Mouse (Mus musculus): ENCODE measurements around the gene Hif1an.

The Hif1an gene

DNA sequence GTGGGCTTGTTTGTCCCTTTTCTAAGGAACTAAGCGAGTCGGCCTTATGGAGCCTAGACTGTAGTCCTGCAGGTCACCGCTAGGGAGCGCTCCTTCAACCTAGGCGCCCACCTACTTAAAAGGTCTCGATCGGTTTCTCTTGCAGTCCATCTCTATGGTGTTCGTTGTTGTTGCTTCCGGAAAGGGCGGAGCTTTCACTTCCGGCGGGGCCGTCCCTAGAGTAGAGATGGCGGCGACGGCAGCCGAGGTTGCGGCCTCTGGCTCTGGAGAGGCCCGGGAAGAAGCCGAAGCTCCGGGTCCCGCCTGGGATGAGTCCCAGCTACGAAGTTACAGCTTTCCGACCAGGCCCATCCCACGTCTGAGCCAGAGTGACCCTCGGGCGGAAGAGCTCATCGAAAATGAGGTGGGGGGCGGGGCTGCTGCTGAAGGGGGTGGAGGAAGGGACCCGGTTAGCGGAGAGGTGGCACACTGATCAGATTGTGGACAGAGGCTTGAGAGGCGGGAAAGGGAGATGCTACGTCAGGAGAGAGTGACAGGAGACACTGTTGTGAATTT lies at the start of gene Hif1an:
Hif1an (plus strand) TSS at position 199 of the 555 bp plus-strand sequence.
- DNase-seq, result peak; percentile 99

DNA sequence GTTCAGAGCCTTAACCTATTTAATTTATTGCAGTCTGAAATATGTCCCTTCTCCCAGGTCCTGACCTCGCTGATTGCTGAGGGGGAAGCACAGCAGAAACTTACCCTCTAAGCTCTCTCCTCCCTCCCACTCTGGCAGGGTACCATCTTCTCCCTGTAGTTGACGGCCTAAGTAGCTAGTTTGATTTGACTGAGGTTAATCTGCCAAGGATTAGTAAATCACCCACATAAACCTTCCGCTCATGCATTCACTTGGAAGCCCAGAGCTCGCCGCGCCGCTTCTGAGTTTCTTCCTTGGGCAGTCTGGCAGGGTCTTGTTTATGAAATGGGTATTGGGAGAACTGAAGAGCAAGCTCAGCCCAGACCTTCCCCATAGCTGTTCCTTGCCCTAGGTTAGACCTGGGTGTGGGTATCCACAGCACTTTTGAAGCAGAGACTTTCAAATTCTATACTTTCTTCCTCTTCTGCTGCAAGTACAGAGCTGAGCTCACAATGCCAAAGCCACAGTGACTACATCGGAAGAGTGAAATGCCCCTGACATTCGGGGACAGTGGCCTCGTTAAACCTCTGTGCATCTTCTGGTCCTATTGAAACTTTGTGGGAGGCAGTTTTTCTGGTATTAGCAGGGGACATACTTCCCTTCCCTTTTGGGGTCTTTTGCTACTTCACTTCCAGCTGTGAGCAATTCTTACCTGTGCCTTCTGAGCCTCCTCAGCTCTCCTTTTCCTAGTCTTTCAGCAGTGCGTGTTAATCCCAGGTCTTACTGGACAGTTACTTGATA lies 49.4 kb upstream of the Hif1an start:
- DNase-seq, result no peak

DNA sequence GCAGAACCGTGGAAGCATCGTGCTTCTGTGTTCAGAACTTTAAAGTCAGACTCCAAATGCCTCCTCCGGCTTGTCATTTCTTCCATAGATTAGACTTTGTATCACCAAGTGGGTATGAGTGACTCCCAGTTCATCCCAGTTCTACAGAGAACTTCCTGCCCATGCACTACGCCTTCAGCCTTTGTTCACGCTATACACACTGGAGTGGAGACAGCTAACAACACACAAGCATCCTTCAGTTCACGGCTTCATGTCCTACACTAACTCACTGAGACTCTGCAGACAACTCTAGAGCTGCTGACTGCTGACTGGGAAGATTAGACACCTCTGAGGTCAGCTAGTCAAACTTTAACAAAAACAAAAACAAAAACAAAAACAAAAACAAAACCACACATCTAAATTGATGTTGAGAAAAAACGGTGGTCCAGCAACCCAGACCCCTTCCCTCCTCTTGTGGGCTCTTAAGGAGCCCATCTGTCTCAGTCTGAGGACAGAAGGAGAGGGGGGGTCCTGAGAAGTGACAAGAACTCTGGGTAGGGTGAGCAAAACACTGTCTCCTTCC lies 48.6 kb upstream of the Hif1an start:
- no peak for DNase-seq

DNA sequence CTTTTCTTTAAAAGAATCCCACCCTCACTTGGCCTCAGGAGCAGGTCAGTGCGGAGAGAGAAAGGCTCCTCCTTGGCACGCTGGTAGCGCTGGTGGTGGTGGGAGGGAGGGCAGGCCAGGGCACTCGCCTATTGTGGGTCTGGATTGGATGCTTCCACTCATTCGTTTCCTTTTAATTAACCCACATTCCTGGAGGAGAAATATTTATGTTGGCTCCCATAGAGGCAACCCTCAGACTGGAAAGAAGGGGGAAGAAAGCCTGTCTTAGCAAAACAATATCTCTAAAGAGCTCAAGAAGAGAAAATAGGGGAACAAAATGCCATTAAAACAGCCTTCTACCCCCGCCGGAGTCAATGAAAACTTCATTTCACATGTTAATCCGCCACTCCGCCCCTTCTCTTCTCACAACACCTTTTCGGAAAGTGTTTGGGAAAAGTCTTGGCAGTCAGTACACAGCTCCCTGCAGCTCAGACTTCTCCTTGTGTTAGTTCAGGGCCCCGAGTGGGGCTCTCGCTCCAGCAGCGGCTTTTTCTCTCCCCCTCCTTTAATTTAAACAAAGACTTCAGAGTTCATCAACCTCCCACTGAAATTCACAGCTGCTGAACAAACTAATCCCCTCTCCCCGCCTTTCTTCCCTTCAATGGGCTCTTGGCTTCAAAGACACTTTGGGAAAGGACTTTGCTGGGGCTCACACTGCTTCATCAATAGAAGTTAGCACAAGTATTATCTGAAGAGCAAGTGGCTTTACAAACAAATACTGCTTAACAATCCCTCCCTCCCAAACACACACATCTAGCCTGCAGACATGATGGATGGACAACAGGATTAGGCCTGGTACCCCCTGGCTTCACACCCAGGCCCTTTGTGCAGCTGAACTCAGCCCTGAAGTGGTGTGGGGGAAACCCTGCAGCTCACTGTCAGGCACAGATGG lies 47.9 kb upstream of the Hif1an start:
- DNase-seq, result no peak

DNA sequence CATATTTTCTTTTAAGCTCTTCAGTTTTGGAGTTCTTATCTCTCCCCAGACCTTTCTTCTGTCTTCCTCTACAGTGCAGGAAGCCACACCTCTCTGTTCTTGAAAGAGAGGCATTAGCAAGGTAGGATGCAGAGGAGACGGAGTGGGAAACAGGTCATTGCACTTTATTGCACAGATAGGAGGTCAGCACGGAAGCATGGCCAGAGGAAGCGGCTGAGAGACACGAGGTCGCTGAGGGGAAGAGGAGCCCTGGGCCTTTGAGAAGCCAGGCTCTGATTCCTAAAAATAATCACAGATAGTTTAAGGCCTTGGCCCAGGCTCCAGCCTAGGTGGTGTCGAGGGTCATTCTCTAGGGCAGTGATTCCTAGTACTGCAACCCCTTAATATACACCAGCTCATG lies 46.9 kb upstream of the Hif1an start:
- DNase-seq, result no peak

DNA sequence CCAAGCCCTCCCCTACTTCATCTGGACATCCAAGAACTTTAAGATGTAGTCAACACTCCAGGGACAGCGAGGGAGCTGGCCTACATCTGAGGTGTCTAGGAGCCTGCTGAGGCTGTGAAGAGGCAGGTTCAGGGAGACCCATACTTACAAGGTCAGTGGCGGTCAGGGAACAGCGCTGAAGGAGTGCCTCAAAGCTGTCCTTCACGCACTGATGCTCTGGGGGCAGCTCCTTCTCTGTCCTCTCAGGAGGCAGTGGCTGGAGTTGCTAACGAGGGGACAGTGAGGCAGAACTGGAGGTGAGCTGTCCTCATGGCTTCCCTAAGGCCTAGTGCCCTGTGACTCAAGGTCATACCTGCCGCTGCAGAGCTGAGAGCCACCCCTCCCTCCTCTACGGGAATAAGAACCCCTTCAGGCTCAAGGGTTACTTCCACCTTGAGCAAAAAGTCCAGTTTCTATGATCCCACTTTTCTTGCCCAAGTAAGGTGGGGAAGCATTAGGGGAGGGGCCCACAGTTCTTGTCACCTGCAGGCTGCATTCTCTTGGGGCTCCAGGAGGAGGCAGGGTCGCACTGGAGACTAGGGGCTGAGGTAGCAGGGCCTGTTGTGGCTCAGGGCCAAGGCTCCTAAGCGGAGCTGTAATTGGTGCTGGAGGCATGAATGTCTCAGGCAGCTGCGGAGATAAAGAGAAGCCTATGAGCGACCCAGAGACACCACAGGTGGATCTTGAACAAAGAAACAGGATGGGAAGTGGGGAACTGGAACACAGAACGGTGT lies 44.5 kb upstream of the Hif1an start:
- no peak for DNase-seq

DNA sequence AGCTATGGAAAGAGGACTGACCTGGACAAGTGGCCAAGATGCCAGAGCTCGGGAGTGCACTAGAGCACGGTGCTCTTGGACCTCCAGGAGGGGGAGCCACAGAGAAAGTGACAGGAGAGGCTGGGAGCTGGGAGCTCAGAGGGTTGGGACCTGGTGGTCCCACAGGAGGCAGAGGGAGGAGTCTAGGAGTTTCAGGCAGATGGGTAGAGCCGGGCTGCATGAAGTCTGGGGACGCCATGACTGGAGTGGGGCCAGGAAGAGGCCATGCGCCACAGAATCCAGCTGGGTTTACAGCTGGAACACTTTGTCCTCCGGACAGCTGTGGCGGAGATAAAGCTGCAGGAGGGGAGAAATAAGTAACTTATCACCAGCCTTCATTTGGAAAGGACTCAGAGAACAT lies 43.5 kb upstream of the Hif1an start:
- DNase-seq, result peak; percentile 32

DNA sequence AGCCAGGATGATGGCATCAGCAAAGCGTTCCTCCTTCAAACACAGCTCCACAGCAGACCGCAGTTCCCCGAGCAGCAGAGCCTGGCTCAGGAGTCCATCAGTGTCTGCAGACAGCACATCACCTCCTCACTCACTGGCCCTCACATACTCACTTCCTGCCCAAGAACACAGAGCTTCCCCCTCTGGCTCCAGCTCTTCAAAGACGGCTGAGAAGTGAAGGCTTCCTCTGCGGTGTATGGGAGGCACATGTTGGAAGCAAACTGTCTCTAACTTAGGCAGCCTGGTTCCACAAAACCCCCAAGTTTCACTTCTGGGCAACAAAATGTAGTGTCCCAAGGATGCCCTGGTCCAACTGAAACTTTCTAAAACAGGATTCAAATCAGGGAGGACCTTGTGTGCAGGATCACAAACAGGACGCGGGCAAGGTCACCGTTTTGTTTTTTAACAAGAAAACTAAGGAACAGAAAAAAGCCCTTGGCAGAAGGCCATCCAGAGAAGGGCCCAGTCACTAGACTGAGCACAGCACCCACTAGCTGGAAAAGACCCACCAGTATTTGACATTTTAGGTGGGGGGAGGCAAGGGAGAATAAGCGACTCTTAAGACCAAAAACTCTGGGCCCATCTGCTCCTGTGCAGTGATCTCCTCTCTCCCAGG lies 37.0 kb upstream of the Hif1an start:
- DNase-seq, result no peak

DNA sequence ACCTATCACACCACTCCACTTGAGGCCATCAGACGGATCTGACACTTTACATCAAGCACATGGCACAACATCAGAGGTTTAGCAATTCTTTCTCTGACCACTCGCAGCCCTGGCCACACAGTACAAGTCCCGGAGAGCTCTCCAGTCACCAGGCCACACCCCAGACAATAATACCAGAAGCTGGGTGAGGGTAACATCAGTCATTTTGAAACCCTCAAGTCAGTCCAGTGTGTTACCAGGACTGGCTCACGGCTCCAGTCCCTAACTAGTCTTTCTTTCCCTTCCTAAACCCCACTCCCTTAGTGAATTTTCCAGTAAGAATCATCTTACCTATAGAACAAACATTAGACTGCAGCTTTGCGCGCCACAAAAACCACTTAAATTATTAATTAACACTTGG lies 32.6 kb upstream of the Hif1an start:
- peak; percentile 45 for DNase-seq

DNA sequence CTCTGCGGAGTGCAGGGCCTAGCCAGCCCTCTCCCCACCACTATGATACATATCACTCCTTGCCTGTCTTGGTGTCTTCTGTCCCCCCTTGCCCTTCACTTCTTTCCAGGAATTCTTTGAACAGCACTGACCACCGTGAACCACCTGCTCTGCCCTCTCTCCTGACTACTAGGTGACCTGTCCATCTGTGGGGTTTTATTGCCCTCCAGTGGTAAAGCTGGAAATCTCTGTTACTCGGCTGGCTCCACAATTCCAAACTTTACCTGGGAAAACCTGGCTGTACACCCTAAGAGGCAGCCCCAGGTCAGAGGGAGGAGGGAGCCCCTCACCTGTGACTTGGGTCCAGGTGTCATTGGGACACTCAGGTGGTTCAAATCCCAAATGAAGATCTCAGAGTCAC lies 27.3 kb upstream of the Hif1an start:
- no peak for DNase-seq

DNA sequence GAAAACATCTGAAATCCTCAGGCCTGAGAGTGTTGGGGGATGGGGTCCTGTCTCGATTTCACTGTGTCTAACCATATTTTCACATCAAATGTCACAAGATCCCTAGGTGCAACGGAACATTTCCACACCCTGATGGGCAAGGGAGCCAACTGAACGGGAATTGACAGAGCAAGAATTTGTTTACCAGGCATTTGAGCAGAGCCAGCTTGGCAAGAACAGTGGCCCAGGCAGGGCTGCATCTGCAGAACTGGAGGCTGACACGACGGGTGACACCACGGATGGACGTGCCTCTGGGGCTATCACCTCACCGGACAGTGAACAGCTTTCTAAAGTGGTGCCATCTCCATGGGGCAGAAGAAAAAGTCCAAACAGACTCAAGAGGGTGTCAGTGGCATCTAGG lies 25.2 kb upstream of the Hif1an start:
- no peak for DNase-seq

DNA sequence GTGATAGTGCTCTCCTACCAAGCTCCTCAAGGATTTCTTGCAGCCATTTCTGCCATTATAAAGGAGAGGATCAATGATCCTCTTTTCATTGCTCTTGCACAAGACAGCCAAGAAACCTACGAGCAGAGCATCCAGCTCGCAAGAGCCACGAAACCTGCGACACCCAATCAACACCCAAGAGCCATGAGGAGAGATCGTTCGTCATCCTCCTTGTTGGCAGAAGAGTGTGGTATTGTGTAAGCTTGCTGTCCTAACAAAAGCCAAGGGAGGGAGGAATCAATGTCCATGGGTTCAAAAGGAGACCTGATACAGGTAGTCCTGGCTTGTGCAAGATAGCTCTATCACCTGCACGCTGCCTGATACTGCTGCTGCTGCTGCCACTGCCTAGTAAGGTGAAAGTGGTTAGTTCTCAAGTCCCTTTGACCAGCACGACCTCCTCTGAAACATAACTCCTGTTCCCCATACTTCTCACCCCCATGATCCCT lies 19.9 kb upstream of the Hif1an start:
- no peak for DNase-seq

DNA sequence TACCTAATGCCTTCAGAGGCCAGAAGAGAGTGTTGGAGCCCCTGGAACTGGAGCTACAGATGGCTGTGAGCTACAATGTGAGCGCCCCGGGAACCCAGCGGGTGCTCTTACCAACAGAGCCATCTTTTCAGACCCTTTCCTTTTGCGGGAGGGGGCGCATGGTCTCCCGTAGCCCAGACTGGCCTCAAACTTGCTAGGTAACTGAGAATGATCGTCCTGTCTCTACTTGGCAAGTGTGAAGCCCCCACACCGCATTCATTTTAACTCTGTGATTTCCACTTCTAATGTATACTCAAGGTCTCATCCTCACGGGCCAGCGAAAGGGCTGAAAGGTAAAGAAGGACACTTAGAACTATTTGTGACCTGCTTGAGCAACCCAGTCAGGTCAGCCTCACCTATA lies 18.3 kb upstream of the Hif1an start:
- no peak for DNase-seq

DNA sequence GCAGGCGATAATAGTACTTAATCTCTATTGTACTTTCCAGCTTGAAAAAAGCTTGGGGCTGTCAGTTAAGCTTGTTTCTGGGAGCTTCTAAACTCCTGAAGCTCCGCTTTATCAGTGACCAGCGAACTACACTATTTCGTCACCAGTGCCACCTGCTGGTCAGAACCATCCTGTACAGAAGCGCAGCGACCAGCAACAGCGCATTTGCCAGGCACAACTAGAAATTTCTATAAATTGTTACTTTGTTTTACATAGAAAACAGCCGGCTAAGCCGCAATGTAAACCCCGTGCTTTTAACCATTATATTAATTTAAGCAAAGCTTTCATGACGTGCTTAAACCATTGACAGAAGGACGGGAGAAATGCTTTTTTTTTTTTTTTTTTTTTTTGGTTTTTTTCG lies 17.9 kb upstream of the Hif1an start:
- peak; percentile 87 for DNase-seq

DNA sequence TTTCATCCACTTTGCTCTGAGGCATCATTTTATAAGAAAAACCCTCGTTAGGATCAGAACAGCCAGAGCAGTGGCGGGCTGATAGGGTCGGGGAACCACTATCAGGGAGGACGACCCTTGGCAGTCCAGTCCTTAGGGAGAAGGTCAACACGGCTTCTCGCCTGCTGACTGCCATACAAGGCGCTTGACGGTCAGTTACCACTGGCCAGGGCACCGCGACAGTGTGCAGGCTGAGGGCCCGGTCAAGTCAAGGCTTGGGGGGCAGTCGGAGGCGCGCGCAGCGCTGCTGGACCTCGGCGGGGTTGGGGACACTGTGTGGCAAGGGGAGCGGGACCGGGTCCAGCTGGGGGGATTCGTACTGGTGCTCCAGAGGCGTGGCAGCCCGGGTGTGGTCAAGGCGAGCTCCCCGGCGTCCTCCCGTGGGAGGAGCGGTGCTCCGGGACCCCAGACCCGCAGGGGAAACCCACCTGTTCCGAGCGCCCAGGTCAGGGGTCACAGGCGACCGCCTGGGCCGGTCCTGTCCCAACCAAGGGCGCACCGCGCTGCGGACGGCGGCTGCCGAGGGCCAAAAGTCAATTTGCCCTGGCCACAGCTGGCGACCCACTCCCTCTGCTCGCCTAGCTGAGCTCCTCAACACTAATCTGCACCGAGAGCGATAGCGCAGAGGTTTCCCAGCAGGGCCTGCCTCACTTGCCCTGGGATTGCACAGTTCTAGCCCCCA lies 17.2 kb upstream of the Hif1an start, which contains the start of gene Sec31b:
Sec31b (minus strand) TSS at position 544 of the 721 bp plus-strand sequence.
- DNase-seq, result peak; percentile 23

DNA sequence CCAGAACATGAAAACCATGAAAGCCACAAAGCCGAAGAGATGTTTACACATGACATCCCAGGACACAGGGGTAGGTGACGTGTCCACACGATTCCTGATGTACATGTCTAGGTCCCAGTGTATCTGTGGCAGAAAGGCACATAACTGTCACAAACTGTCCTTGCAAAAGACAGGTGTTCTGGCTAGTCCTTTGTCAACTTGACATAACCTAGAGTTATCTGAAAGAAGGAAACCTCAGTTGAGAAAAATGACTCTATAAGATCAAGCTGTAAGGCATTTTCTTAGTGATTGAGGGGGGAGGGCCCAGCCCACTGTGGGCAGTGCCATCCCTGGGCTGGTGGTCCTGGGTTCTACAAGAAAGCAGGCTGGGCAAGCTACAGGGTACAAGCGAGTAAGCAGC lies 9.9 kb upstream of the Hif1an start, which contains the start of gene Gm20538:
Gm20538 (minus strand) TSS at position 101 of the 400 bp plus-strand sequence.
- no peak for DNase-seq

DNA sequence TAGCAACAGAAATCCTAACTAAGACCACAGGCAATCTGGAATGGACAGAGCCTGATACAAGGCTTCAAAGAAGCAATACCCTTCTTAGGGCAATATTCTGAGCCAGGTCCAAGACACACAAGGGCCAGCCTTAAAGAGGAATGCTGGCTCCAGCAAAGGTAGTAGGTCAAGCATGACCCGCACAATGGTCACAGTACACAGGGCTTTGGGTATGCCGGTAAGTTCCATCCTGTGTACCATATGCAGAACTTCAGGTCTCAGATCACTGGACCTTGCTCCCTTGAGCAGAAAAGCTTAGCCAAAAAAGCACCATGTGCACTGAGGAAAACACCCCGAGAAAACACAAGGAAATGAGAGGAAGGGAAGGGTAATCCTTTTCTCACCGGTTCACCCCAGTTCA lies 9.4 kb upstream of the Hif1an start:
- DNase-seq, result no peak

DNA sequence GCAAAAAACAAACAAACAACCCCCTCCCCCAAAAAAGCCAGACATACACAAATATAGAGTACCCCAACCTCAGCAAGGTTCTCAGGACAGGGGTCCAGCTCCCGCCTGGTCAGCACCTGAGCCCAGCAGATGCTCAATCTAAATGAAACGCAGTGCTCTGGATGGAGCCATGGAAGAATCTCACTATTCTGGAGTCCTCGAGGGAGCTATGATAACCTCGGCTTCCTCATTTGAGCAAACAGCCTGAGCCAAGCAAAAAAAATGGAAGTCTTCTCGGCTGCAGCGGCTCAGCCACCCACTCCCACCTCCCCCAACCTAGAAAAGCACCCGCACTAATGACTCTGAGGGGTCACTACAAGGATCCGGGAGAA lies 8.2 kb upstream of the Hif1an start:
- peak; percentile 5 for DNase-seq

DNA sequence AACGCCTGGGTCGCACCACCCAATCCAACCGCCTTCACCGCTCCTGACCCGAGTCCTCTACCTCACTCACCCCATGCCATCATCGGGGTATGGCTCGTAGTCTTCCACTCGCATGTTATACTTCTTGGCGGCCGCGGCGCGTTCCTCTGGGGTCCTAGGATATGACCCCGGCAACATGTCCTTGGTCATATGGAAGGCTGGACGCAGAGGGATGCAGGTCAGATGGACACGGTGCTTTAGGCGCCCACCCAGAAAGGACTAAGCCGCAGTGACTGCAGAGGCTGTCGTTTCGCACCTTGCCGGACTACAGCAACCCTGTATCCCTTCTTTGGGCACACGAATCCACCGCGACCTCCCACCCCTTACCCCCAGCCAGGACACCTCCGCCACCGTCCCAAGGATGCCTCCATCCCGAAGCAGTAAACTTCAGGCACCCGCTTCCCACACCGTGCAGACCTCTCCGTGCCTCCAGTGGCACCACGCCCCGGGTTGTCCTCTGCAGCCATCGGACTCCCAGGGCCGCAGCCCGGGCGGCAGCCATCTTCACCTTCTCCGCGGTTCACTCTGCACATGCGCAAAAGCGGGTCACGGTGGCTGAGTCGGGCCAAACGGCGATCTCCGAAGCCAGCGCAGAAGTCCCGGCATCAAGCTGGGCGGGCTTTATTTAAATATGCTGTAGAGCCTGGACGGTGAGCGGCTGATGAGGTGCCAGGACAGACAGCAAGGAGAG lies 7.6 kb upstream of the Hif1an start, which contains the start of gene Ndufb8:
Ndufb8 (minus strand) TSS at position 580 of the 730 bp plus-strand sequence.
- peak; percentile 96 for DNase-seq

DNA sequence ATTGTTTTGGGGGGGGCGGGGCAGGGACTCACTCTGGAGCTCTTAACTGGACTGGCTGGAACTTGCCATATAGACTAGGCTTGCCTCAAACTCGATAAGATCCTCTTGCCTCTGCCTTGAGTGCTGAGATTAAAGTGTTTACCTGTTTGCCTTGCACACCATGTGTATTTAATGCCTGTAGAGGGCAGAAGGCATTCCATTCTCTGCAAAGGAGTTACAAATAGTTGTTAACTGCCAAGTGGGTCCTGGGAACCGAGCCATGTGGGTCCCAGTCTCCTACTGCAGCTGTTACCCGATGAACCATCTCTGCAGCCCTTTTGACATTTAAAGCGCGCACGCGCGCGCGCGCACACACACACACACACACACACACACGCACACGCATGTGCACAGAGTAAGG lies 1.4 kb downstream of the Hif1an start:
- DNase-seq, result peak; percentile 52
